Mouse (Mus musculus) midbrain, embryonic 16.5 days (tissue): ENCODE measurements at regions not wholly inside any gene's neighbourhood (a gene's known extent, or its start where the extent isn't known, plus 50 kb on each side); places are given as distances from the start of the nearest gene placed in this dataset.

ENCODE experiments used
- ATAC-seq: fragments of 200-750 bp; cut with Nextera tagmentation; 2 replicates; pipeline ENCODE4 v1.8.0; 2017; ENCODE audit warnings: moderate TSS enrichment
- H3K27ac ChIP-seq: fragments of 300-500 bp; sonication (generic); 2 replicates; pipeline ENCODE4 v1.5.1; 2014; ENCODE audit warnings: mild to moderate bottlenecking, low read length, mixed read lengths
- H3K27me3 ChIP-seq: fragments of 300-500 bp; sonication (generic); 2 replicates; pipeline ENCODE4 v1.6.1; 2014; ENCODE audit warnings: low read depth, low read length, mixed read lengths; ENCODE audit not compliant: control insufficient read depth, insufficient read depth
- H3K36me3 ChIP-seq: fragments of 300-500 bp; sonication (generic); 2 replicates; pipeline ENCODE4 v1.6.1; 2014; ENCODE audit warnings: mild to moderate bottlenecking, low read length, moderate library complexity, mixed read lengths; ENCODE audit not compliant: control insufficient read depth, insufficient read depth
- H3K4me1 ChIP-seq: fragments of 300-500 bp; sonication (generic); 2 replicates; pipeline ENCODE4 v1.6.1; 2014; ENCODE audit warnings: mild to moderate bottlenecking, low read length, mixed read lengths; ENCODE audit not compliant: control insufficient read depth, insufficient read depth
- H3K4me2 ChIP-seq: fragments of 300-500 bp; sonication (generic); 2 replicates; pipeline ENCODE4 v1.6.1; 2014; ENCODE audit warnings: mild to moderate bottlenecking, low read length, mixed read lengths
- H3K4me3 ChIP-seq: fragments of 300-500 bp; sonication (generic); 2 replicates; pipeline ENCODE4 v1.5.1; 2014; ENCODE audit warnings: low read depth, mild to moderate bottlenecking, low read length, moderate library complexity, mixed read lengths
- H3K9ac ChIP-seq: fragments of 300-500 bp; sonication (generic); 2 replicates; pipeline ENCODE4 v1.6.1; 2014; ENCODE audit warnings: low read depth, low read length, mixed read lengths
- H3K9me3 ChIP-seq: fragments of 300-500 bp; sonication (generic); replicated peaks from 2 replicates; pipeline ENCODE4 v1.6.1; 2014; ENCODE audit warnings: mild to moderate bottlenecking, low read length, mixed read lengths; ENCODE audit not compliant: control insufficient read depth, poor library complexity, severe bottlenecking
- WGBS: fragments of 180-500 bp; shearing (Covaris S2); extraction: QIAGEN DNeasy Blood & Tissue Kit; methylation state at CpG from one replicate; pipeline ENCODE4 v1.1.7; 2014; 5-methylcytosine and 5-hydroxymethylcytosine counted together

- peak; percentile 71; the same call in 1 of the 2 replicates for ATAC-seq
- 0 out of 2 replicates have a peak overlapping the region, but pooled peaks have one; percentile 42 for H3K27ac ChIP-seq
- H3K4me3 ChIP-seq = no peak overlapping the region
- H3K27me3 ChIP-seq = no peaks in the 10 kb centered on the region
- H3K36me3 ChIP-seq = no peaks in the 10 kb centered on the region
- H3K4me2 ChIP-seq = no peak overlapping the region
- H3K4me1 ChIP-seq = peaks cover 8% of the 10 kb centered on the region; the same call in 1 of the 2 replicates
- H3K9me3 ChIP-seq = no peaks in the 10 kb centered on the region
- no peak overlapping the region for H3K9ac ChIP-seq
- 31% methylated on average over 8 of the region's 8 CpGs for WGBS
Observed at GRCm38 (mm10) chr7:68906771-68907395, 157.8 kb upstream of the Arrdc4 start.

GRCm38 (mm10) chr7:68905793-68906192 lies 156.8 kb upstream of the Arrdc4 start:
- no peaks in the 10 kb centered on the region for H3K27me3 ChIP-seq
- peaks cover 8% of the 10 kb centered on the region; the same call in 1 of the 2 replicates for H3K4me1 ChIP-seq
- no peak overlapping the region for H3K27ac ChIP-seq
- no peaks in the 10 kb centered on the region for H3K9me3 ChIP-seq
- no peak for ATAC-seq
- WGBS = 87% methylated on average over 4 of the region's 4 CpGs
- no peak overlapping the region for H3K9ac ChIP-seq
- H3K4me2 ChIP-seq = no peak overlapping the region
- no peak overlapping the region for H3K4me3 ChIP-seq
- no peaks in the 10 kb centered on the region for H3K36me3 ChIP-seq

GRCm38 (mm10) chr7:68886173-68886572 lies 137.1 kb upstream of the Arrdc4 start:
- Histone ChIP-seq H3K9me3 (no peaks in the 10 kb centered on the region), H3K36me3 (no peaks in the 10 kb centered on the region), H3K27ac (no peak overlapping the region), H3K9ac (no peak overlapping the region), H3K4me1 (no peaks in the 10 kb centered on the region), H3K27me3 (no peaks in the 10 kb centered on the region), H3K4me2 (no peak overlapping the region), H3K4me3 (no peak overlapping the region)
- no peak for ATAC-seq

DNA sequence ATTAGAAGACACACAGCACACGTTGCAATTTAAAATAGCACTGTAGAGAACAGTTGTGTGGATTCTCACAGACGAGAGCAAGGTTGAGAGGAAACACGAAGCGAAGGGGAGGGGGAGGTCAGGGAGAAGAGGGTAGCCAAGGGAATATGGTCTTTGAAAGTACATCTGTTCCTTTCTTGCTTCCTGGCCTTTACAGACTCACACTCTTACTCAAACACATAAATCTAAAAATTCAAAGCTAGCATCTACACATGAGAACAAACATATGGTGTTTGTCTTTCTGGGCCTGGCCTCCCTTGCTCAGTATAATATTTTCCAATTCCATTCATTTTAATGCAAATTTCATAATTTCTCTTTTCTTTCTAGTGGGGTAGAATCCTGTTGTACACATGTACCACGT lies 124.0 kb upstream of the Arrdc4 start:
- H3K4me2 ChIP-seq = no peak overlapping the region
- H3K27ac ChIP-seq = no peak overlapping the region
- H3K4me1 ChIP-seq = no peaks in the 10 kb centered on the region
- no peaks in the 10 kb centered on the region for H3K27me3 ChIP-seq
- no peak for ATAC-seq
- no peaks in the 10 kb centered on the region for H3K36me3 ChIP-seq
- no peaks in the 10 kb centered on the region for H3K9me3 ChIP-seq
- H3K4me3 ChIP-seq = no peak overlapping the region
- no peak overlapping the region for H3K9ac ChIP-seq
- 65% methylated on average over 5 of the region's 5 CpGs for WGBS

GRCm38 (mm10) chr7:68864322-68865031 lies 115.4 kb upstream of the Arrdc4 start:
- 43% methylated on average over 7 of the region's 7 CpGs for WGBS
- Histone ChIP-seq H3K4me1 (no peaks in the 10 kb centered on the region), H3K36me3 (no peaks in the 10 kb centered on the region), H3K27ac (no peak overlapping the region), H3K27me3 (no peaks in the 10 kb centered on the region), H3K4me2 (no peak overlapping the region), H3K9ac (no peak overlapping the region), H3K4me3 (no peak overlapping the region), H3K9me3 (no peaks in the 10 kb centered on the region)
- 0 out of 2 replicates have a peak, but pooled peaks have one; percentile 60 for ATAC-seq

- Histone ChIP-seq H3K9ac (no peak overlapping the region), H3K4me3 (no peak overlapping the region), H3K27me3 (no peaks in the 10 kb centered on the region), H3K27ac (peak overlapping the region; percentile 26; the same call in 1 of the 2 replicates), H3K4me2 (no peak overlapping the region), H3K4me1 (no peaks in the 10 kb centered on the region), H3K9me3 (no peaks in the 10 kb centered on the region), H3K36me3 (no peaks in the 10 kb centered on the region)
- peak; percentile 90 for ATAC-seq
- WGBS = 42% methylated on average over 2 of the region's 2 CpGs
Observed at GRCm38 (mm10) chr7:68858471-68859210, 109.6 kb upstream of the Arrdc4 start.

GRCm38 (mm10) chr7:68851981-68852575 lies 103.0 kb upstream of the Arrdc4 start:
- ATAC-seq = no peak
- Histone ChIP-seq H3K27ac (no peak overlapping the region), H3K9ac (no peak overlapping the region), H3K4me2 (no peak overlapping the region), H3K27me3 (no peaks in the 10 kb centered on the region), H3K36me3 (no peaks in the 10 kb centered on the region), H3K4me3 (no peak overlapping the region), H3K9me3 (no peaks in the 10 kb centered on the region), H3K4me1 (no peaks in the 10 kb centered on the region)
- WGBS = 46% methylated on average over 3 of the region's 3 CpGs

- ATAC-seq = no peak
- Histone ChIP-seq H3K4me2 (no peak overlapping the region), H3K4me1 (no peaks in the 10 kb centered on the region), H3K9me3 (no peaks in the 10 kb centered on the region), H3K36me3 (no peaks in the 10 kb centered on the region), H3K27ac (no peak overlapping the region), H3K4me3 (no peak overlapping the region), H3K9ac (no peak overlapping the region), H3K27me3 (no peaks in the 10 kb centered on the region)
- WGBS = 72% methylated on average over 7 of the region's 7 CpGs
Observed at GRCm38 (mm10) chr7:68844606-68845005, 95.6 kb upstream of the Arrdc4 start.
